Mouse (Mus musculus) layer of hippocampus, adult 11-12 months (tissue): ENCODE data around the gene Spata32.

Experiments used
- DNase-seq: peaks from one replicate; pipeline ENCODE4 v3.0.0; 2022; ENCODE audit warnings: low spot score

Spata32 gene

DNA sequence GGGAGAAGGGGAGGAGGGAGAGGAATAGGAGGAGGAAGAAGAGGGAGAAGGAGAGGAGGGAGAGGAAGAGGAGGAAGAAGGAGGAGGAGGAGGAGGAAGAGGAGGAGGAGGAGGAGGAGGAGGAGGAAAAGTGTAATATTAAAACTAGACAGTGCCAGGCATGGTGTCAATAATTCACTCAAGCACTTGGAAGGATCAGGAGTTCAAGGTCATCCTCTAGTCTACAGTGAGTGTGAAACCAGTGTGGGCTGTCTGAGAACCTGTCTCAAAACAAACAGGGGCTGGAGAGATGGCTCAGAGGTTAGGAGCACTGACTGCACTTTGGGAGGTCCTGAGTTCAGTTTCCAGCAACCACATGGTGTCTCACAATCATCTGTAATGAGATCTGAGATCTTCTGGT is 15.9 kb downstream of the Spata32 start:
- no peak for DNase-seq

DNA sequence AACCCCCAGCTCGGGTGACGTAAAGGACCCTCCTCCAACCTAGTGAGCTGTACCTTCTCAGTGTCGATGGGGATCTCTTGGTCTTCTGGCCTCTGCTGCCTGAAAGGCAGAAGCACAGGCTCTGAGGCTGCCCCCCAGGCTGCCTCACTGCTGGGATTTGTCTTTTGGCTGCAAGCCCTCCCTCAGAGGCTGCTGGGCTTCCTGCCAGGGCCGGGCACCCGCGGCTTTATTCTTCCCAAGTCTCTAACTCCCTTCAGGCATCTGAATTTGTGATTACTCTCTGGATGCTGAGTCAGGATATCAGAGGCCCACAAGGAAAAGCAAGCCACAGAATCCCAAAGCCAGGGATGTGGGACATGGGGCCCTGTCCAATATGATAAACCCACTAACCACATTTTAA is 16.6 kb downstream of the Spata32 start:
- DNase-seq: peak; percentile 70

DNA sequence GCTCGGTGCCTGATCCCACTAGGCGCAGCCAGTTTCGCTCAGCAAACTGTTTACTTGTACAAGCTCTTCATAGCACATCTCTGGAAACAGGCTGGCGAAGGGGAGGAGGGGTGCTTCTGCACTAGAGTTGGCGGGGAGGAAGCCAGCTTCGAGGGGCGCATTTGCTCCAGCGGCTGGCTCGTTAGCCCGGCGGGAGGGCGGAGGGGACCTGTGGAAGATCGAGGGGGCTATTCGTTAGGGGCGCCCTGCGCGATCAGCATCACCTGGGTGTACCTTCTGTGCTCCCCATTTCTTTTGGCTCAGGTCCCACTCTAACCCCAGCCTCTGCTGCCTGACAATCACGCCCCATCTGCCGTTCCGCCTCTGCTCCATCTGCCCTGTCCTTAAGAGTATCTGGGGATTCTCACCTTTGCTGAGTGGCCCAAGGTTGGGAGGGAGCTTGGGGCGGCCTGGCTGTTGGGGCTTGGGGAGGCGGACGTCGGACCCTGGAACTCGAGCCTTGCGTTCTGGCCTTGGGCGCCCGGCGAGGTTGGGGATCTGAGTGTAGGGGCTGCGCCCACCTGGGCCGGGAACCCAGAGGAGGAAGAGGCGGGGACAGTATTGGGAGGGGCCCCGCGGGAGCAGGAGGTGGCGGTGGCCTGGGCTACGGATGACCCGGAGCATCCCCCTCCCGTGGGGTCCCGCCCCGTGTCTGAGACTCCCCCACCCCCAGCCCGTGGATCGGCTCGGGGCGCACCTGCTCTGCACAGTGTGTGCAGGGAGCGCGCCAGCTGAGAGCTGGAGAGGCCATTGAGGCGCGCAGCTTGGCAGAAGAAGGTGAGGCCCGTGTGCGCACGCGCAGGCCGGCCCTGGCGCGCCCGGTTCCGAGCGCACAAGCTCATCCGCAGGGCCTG is 19.1 kb downstream of the Spata32 start:
- DNase-seq: peak; percentile 82

DNA sequence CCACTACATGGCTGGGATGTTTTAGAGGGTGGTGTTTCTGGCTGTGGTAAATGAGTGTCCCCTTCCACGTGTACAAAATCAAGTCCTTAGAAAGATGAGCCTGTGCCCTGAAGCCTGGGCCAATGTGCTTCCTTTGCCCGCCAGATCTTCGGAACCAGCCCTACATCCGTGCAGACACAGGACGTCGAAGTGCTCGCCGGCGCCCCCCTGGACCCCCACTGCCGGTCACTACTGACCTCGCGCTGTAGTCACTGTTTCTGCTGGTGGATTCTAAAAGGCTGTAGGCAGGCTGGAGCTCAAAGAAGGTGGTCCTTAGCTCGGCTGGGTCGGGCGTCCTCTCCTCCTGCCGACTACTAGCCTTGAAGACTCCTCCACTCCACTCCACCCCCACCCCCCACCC is 19.9 kb downstream of the Spata32 start:
- no peak for DNase-seq

DNA sequence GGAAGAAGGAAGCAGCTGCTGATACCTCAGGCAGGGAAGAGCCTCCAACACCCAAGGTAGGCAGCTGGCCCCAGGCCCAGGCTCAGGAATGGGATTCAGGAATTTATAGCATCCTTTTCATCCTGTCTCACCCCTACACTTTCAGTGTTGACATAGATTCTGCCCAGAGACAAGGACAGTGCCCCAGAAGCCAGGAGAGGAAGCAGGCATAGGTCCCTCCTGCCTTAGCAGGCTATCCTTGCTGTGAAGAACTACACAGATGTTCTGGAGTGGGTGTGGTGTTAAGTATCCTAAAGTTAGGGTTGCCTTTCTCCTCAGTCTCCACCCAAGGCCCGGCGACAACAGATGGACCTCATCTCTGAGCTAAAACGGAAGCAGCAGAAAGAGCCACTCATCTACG is 20.9 kb downstream of the Spata32 start:
- DNase-seq: no peak

DNA sequence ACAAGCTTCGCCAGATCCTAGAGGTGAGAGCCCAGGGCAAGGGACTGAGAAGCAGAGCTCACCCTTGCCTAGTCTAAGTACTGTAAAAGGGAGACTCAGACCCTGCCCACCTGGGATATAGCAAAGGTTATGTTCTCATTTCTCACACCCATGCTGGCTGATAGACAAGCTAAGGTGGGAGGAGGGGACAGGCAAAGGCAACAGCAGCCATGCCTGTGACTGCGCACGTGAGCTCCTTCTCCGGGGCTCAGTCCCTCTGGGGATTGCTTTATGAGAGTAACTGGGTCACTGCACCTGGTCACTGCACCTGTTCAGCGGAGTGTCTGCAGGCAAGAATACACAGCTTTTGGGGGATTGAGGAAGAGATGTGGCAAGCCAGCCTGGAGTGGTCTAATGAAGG is 22.6 kb downstream of the Spata32 start:
- no peak for DNase-seq

DNA sequence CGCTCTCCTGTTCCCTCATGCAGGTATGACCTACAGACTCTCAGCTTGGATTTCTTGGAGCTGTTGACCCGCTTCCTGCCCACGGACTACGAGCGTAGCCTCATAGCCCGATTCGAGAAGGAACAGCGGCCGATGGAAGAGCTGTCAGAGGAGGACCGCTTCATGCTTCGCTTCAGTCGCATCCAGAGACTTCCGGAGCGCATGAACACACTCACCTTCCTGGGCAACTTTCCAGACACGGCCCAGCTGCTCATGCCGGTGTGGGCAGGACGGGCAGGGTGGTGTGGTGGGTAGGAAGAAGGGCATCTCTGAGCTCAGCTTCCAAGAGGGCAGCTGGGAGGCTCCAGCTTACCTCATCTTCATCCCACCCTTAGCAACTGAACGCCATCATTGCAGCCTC is 23.0 kb downstream of the Spata32 start:
- no peak for DNase-seq

DNA sequence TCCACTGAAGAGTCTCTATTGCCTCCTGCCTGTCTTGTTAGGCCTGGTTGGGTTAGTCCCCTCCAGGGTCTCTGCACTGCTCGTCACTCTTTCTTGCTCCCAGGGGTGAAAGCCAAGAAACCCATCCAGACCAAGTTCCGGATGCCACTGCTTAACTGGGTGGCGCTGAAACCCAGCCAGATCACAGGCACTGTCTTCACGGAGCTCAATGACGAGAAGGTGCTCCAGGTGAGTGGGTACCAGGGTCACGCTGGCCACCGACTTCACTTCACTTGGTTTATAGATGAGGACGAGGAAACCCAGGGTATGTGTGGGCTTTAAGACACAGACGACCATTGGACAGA is 24.4 kb downstream of the Spata32 start:
- no peak for DNase-seq

DNA sequence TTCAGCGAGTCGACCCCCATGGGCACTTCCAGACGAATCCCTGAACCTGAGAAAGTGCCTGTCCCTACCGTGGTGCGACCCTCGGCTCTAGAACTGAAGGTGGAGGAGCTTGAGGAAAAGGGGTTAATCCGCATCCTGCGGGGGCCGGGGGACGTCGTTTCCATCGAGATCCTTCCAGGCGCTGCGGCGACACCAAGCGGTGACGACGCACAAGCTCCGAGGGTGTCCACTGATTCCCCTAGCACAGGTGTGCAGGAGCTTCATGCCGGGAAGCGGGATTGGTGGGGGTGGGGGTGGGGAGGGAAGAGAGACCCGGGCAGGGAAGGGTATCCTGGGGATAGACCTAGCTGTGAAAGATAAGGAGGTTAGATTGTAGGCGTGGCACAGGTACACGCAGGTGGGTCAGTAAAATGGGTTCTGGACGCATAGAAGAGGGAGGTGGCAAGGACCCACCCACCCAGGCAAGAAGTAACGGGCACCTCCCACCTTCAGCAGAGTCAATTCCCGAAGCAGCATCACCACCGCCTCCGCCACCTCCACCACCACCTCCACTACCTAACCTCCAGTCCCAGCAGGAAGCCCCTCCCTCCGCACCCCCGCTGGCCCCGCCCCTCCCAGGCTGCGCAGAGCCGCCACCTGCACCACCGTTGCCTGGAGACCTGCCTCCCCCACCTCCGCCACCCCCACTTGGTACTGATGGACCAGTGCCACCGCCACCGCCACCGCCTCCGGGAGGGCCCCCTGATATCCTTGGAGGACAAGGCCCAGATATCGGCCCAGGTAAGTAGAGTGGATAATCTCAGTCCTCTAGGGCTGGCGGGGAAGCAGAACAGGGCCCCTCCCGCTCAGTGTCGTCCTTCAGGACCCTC is 25.0 kb downstream of the Spata32 start:
- DNase-seq: peak; percentile 74

DNA sequence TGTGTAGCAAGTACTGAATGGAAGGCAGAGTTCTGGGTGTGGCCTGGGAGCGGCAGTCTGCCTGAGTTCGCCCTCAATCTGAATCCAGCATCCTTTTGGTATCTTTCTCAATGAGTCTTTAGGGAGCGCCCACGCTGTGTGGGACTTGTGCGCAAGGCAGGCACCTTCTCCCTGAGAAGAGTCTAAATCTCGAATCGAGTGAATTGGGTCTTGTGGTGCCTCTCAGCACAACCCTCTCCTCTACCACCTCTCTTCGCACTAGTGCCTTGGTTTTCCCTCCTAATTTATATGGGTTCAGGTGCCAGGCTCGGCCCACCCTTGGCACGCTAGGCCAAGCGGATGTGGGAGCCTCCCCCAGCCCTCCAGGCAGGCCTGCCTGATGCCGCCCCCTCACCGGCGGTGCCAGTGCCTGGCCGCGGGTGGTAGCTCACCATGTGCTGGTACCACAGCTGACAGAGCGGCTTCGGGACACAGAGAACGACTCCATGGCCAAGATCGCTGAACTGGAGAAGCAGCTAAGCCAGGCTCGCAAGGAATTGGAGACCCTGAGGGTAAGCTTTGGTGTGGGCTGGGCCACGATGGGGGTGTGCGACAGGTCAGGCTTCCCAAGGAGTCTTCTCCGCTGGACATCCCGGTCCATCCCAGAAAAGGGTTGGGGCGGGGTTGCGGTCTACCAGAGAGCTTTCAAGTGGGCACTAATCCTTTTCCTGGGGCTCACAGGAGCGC is 25.8 kb downstream of the Spata32 start:
- DNase-seq: peak; percentile 75

DNA sequence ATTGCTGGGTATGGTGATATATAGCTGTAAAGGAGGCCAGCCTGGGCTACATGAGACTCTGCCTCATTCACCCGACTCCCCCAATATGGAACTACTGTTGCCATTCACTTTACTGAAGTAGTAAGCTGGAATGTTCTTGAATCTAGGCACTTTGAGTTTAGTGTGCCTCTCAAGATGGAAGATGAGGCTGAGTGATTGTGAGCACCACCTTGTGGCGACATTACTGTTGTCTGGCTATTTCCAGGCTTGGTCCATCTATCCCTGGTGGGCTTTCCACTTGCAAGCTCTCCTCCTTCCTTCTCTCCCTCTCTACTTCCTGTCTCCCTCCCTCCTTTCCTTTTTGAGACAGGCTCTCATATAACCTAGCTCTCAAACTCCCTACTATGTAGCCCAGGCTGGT is 33.3 kb downstream of the Spata32 start:
- peak; percentile 62 for DNase-seq

DNA sequence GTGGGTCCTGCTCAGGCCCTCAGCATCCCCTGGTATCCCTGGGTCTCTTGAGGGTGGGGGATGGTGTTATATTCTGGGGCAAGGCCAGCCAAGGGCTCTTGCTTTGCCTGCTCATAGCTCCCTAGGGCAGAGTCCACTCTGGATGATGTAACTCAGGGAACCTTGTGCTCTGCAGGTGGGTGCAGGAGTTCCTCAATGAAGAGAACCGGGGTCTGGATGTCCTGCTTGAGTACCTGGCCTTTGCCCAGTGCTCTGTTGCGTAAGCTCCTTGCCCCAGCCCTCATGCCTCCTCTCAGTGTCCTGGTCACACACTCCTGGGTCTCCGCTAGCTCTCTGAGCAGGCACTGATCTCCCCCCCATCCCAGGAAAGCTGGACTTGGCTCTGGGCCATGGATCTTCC is 36.3 kb downstream of the Spata32 start:
- DNase-seq: no peak

DNA sequence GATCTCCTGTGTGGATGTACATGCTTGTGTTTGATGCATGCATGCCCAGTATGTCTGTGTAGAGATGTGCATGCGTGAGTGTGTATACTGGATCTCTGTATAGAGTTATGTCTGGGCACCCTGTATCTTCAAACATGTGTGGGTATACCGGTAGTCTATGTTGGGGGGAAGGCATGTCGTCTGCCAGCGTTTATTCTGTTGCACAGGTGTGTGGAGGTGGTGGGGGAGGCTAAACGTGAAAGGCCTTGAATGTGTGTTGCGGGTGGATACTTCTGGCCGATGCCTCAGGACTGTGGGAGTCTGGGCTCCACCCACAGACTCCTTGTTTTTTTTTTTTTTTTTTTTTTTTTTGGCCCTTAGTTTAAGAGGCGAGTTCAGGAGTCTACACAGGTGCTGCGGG is 36.9 kb downstream of the Spata32 start:
- peak; percentile 14 for DNase-seq

DNA sequence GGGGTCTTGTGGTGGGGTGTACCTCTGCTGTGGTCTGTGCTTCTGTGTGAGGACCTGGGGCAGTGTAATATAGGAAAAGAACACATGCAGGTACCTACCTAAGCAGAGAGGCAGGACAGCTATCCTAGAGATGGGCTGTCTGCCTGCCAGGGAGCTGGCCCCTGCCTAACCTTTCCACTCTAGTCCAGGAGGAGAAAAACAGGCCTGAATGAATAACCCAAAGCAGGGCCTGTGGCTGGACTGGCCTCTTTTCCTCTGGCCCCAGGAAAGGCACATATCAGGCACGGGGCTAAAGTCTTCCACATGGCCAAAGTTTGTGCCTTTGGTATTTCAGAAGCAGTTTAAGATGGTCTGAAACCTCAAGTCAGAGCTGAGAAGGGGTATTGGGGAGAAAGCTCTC is 37.8 kb downstream of the Spata32 start:
- no peak for DNase-seq

DNA sequence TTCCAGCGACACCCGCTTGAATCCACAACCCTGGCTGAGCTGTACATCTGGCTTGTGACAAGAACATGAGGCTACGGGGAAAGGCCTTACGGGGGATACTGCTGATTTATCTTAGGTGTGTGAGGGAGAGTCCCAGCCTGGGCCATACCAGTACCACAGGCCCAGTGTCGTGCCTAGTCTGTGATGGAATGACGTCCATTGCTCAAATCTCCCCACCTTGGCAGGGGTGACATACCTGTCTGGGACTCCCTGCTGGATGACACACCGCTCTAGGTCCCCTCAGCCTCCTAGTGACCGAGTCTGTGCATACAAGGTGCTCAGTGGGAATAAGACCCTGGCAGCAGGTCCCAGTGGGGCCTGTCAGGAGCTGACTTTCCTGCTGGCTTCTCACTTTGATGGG is 39.5 kb downstream of the Spata32 start:
- DNase-seq: no peak

DNA sequence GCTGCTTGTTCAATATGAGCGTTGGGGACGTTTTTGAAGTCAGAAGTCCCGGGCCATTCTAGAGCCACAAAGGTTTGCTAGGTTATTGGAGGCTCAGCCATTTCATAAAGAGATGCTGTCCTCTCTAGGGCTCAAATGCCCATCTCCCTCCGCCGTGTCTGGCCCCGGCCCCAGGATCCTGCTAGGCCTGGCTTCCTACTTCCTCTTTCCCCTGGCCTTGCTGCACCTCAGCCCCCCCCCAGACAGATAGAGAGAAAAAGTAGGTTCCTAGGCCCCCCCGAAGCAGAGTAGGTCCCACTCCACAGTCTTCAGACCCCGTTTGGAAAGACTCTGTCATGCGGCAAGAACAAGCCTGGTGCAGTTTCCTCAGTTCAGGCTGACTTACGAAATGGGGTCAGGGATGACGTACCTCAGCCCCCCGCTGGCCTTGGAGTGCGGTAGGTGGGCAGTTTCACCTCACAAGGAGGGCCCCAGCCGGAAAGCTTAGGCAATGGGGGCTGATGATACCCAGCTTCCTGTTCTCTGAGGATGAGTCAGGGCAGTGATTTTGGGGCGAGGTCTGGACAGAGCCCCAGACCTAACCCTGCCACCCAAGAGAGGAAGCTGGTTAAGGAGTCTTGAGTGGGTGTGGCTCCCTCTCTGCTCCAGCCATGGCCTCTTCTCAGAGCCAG is 40.3 kb downstream of the Spata32 start:
- DNase-seq: peak; percentile 20

DNA sequence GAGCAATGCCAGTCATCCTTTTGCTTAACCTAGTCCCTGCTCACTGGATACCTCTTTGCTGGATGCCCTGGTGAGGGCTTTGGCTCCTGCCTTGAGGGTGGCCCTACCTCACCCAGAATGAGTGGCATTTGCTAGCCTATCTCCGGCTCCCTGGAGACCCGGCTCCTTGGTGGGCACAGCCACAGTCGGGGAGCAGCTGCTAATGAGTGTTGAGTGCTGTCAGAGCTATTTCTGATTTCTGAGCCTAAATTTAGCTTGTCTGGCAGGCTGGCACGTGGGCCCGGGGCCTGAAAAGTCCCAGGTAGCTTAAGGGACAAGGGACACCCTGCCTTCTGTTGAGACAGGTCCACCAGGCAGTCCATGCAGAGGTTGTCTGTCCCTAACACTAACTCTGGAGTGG is 41.0 kb downstream of the Spata32 start:
- peak; percentile 6 for DNase-seq

DNA sequence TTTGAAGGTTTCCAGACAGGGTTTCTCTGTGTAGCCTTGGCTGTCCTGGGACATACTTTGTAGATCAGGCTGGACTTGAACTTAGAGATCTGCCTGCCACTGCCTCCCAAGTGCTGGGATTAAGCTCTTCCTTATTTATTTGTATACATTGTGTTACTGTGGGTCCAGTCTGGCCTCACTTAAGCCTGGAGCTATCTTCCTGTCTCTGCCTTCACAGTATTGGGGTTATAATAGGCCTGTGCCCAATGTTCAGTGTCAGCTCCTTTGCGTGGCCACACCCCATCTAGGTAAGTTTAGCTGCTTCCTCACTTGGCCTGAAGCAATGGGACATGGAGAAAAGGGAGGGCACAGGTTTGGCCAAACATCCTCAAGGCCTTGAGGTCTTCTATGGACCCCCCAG is 41.7 kb downstream of the Spata32 start:
- no peak for DNase-seq

DNA sequence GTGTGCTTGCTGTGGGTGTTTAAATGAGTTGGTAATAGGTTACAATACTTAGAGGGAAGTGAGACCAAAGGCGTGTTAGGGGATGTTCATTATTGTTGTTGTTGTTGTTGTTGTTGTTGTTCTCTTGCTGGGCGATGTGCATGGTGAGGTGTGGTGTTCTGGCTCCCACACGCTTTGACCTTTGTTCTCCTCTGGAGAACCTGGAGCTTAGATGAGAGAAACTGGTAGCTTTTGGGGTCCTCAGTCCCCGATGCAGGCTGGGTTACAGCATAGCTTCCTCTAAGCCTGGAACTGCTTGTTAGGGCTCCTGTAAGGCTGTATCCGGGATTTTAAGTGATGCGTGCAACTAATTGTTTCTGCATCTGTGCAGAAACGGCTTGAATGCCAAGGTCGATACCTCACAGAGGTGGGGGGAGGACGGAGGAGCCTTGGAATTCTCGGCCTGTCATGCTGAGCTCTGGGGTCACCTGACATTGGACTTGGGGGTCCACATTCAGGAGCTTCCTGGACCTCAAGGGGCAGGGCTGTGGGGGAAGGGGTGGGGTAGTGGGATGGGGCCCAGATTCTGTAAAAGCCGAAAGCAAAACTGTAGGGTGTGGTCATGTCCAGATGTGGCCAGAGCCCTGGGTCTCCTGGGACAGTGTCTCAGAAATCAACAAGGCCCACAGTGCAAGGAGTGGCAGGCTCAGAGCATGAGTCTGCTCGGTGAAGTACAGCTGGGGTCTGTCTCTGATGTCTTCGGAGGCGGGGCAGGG is 42.4 kb downstream of the Spata32 start:
- DNase-seq: no peak

DNA sequence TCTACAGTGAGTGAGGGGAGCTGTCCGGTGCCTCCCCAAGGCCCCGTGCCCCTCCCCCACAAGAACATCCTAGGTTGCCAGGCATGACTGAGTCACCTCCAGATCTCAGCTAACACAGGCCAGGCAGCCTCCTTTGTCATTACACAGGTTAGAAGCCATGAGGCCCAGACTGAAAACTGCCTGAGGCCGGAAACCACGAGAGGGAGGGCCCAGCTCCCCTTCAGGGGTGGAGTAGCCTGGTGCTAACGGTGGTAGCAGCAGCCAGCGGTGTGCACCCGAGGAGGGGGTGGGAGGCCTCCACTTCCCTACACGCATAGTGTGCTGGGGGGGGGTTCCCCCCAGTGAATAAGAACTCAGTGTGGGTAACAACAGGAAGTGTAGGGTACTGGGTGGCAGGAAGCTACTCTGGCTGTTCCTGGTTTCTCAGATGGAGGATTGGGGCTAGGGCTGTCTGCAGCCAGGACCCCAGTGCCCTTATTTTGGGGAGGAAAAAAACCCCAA is 43.3 kb downstream of the Spata32 start:
- DNase-seq: peak; percentile 39

DNA sequence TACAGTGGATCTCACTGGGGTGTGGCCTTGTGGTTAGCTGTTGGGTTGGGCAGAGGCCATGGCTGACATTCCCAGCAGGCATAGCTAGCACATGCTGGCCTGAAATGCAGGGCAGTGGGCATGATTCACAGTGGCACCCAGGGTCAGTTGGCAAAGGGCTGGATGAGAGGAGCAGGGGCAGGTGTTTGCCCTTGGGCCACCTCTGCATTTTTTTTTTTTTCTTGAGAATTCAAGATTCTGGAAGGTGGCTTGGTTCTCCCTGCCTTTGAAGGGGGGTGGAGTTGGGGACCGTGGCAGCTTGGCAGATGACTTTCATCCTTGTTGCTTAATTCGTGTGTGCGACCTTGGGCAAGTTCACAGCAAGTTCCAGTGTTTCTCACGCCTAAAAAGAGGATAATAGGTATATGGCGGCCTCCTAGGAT is 43.8 kb downstream of the Spata32 start:
- DNase-seq: peak; percentile 7
